Mouse (Mus musculus) CD8-positive naive resting alpha-beta T cell, adult 2 months (primary cell): ENCODE measurements around the gene Olfr309.
"Not testable (repeated sequence)": the region's sequence is repeated elsewhere in the genome, so short reads cannot be mapped to it uniquely, and the experiment has no call there.

Experiments used
- DNase-seq, 2 experiments: peaks; one replicate each; pipeline ENCODE4 v3.0.0; 2022; ENCODE audit warnings: low read depth in 2 of 2, low spot score in 2 of 2

The Olfr309 gene

DNA sequence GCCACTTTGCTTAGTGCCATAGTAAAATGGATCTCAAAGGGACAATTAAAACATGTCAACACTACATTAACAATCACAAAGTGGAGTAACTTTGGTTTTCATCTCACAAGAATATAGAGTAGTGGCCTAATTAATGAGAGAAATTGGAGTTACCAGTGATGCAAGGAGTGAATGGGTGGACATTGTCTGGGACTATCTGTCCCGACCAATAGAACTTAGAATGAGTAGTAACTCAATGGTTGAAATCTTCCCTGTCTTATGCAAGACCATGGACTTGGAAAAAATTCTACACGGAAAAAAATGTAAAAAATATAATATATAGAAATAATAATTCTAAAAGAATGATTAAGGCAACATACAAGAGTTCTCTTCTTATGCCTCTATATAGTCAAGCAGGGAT is at the start of gene Olfr309:
TSS of gene Olfr309 (minus strand) at position 101 of the 400 bp plus-strand sequence.
- DNase-seq: no peak

DNA sequence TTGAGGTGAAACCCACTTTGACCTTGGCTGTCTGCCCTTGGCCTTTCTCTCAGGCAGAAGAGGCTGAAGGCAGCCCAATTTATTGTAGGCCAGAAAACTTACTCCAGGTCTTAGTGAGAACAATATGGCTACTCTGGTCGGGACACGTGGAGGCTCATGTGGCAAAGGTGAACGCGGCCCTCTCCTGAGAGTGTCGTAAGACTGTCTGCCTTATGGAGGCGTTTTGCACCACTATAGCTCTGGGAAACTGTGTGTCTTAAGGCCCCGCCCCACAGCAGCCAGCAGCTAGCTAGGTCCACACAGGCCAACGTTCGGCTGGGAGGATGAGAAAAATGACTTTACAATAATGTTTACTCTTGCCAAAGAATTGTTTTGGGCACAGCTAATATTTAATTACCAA is 32.8 kb upstream of the Olfr309 start:
- not testable (repeated sequence) for DNase-seq

DNA sequence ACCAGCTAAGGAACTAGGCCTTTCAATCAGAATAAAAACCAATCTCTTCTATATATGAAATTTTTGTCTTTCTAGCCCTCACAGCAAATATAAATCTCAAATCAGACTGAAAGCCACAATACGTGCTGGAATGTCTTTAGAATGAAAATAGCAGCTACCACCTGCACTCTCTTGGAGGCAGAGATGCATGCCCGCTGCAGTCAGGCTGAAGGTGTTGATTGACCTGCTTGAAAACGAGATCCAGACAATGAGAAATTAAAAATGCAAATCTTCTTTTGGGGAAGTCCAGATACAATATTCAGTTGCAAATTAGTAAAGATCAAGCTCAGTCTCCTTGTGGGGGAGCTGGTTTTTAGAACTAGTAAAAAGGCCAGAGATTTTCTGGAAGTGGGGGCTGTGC is 30.7 kb upstream of the Olfr309 start:
- DNase-seq: no peak

DNA sequence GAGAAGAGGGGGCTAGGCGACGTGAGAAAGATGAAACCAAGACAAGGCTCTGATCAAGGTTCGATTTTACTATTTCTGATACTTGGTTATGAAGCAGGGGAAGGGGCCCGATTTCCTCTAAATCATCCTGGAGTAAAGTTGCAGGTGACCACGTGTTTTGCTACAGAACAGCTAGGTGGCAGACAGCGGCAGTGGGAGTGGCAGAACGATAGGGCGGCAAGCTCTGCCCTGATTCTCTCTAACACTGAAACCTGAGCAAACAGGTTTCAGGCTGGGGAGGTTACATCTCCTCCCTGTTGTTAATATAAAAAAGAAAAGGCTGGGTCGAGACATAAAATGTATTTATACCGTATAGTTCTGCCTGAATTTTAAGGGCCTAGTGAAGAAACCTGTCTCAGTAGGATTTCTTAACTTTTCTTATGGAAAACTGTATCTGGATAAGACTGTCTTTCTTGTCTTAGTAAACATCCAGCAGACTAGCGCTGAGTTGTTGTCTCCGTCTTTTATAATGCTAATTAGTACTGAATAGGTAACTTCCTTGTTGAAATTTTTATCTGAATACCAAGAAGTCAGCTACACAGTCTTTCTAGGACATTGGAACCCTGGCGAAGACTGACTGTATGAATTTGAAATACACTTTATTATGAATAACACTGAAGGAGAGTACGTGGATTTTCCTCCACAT is 29.5 kb upstream of the Olfr309 start:
- no peak for DNase-seq

DNA sequence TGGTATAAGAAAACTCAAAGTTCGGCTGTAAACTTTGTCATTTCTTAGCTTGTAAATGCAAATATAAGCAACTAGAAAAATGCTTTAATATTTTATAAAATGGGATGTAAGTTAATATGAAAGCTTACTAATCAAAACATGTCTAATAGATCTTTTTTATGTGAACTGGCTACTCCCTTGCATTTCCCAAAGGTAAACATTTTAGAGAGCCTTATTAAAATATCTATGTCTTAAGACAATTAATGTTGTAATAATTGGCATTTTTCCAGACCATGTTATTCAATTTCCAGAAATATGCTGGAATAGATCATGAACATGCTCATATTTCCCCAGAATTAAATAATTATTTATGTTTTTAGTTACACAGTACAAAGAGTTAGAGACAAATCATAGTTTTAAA is 24.0 kb upstream of the Olfr309 start, which contains the start of gene Olfr307:
TSS of gene Olfr307 (minus strand) at position 101 of the 400 bp plus-strand sequence.
- no peak for DNase-seq

DNA sequence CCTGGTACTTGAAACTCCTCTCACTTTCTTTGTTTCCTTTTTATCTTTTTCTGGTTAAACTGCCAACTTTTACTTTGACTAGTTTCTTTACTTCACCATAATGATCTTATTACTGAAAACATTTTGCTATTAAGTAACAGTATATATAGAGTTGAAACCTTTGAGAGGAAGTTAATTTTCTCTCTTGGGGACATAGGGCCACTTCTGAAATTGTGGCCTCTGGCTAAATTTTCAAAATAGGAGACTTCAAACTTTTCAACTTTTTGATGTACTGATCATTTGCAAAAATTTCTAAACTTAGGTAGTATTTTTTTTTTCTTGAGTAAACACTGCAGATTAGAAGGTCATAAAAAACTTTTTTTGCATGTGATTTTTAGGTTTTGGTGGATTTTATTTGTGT is 12.0 kb upstream of the Olfr309 start, which contains the start of gene Olfr308:
TSS of gene Olfr308 (minus strand) at position 101 of the 400 bp plus-strand sequence.
- no peak for DNase-seq

DNA sequence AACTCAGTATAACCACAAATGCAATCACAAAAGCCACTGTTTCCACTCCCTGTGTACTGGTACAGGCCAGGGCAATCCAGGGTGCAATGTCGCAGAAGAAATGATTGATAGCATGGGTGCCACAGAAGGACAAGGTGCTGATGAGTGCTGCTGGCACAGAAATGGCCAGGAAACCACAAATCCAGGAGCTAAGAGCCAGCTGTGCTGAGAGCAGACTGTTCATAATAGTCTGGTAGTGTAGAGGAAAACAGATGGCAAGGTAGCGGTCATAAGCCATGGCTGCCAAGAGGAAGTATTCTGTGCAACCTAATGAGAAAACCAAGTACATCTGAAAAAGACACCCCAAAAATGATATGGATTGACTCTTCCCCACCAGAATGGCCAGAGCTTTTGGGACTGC is 7.8 kb upstream of the Olfr309 start:
- no peak for DNase-seq

DNA sequence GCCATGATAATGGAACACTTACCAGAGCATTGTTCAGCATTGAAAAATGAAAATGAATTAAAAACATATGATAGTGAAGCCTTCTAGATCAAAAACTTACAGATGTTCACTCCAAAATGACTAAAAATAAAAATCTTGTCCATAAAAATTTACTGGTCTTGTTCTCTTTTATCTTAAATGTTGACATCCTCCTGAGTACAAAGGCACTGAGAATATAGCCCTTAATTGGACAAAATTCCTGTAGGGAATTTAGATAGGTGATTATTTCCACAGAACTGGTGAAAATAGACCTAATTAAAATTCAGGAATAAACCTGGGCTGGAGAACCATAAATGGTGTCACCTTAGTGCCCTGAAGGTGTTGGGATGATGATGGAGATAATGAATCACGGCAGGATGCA is 36.4 kb downstream of the Olfr309 start, which contains the start of gene Olfr310:
TSS of gene Olfr310 (minus strand) at position 101 of the 400 bp plus-strand sequence.
- DNase-seq: no peak
